Mouse (Mus musculus): ENCODE data around the gene Klf16.

Klf16 gene

DNA sequence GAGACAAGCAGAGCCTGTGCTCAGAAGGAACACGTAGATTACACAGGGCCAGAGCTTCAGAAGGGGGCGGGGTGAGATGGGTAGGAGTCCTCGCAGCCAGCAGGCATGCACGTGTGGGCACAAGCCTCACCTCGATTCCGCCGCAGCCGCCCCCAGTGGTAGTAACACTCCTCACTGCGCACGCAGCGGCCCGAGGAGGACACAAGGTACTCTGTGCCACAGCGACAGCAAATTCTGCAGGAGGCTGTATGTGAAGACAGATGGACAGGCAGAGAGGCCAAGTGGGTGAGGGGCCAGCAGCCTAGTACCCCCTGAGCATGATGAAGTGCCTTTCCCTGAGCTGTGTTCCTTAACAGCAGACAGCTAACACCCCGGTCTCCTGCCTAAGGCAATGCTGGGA lies 33.2 kb downstream of the Klf16 start:
- DNase-seq (ENCODE audit: low read depth, low spot score): no peak

DNA sequence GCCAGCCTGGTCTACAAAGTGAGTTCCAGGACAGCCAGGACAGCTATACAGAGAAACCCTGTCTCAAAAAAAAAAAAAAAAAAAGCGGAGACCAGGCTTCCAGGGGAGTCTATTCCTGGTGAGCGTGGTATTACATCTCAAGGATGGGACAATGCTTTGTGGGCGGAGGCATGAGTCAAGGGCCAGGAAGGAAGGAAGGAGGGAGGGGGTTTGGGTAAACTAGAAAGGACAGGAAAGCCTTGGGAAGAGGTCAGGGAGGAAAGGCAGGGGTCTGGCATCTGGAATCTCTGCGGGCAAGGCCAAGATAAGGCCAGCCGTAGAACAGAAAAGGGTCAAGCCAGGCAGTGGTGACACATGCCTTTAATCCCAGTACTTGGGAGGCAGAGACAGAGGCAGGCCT lies 37.6 kb downstream of the Klf16 start:
- DNase-seq (ENCODE audit: low read depth, low spot score): no peak

- DNase-seq (ENCODE audit: low read depth, low spot score): peak; percentile 99
These were observed 38.3 kb downstream of the Klf16 start, which contains the start of gene Atp8b3 for GRCm38 (mm10) chr10:80538710-80539394. Gene Atp8b3 (minus strand): TSS chr10:80539124.

DNA sequence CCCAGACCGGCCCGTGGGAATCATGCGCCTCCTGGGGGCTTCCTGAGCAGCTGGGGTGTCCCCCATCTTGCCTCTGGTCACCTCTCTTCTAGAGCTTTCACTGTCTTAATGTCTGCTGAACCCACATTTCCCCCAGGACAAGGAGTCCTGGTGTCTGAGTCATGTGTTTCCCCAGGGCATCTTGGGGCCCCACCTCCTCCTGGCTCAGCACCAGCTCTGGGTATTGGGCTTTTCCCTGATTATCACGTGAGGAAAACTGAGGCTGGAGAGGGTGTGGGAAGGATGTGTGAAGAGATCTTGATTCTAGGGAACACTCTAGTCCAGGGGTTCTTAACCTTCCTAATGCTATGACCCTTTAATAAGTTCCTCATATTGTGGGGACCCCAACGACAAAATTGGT lies 38.9 kb downstream of the Klf16 start:
- DNase-seq (ENCODE audit: low read depth, low spot score): no peak

DNA sequence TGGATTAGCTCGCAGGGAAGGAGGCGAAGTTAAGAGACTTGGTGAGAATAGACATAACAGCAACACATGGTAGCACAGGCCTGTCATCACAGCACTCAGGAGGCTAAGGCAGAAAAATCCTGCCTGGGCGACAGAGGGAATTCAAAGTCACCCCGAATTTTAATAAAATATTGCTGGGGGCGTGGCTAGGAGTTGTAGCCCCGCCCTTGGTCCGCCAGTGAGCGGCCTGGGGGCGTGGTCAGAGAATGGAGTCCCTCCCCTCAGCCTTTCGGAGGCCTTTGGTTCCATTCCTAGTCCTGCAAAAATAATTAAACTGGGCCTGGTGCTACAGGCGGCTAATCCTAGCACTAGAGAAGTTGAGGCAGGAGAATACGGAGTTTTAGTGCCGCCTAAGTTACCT lies 41.4 kb downstream of the Klf16 start:
- DNase-seq (ENCODE audit: low read depth, low spot score): peak; percentile 76

- peak; percentile 85 for DNase-seq (ENCODE audit: low read depth, low spot score)
These were observed 42.0 kb downstream of the Klf16 start for GRCm38 (mm10) chr10:80535071-80535470.

- peak; percentile 88 for DNase-seq (ENCODE audit: low read depth, low spot score)
These were observed 43.4 kb downstream of the Klf16 start for GRCm38 (mm10) chr10:80533704-80534103.

- no peak for DNase-seq (ENCODE audit: low read depth, low spot score)
These were observed 44.3 kb downstream of the Klf16 start for GRCm38 (mm10) chr10:80532783-80533182.

DNA sequence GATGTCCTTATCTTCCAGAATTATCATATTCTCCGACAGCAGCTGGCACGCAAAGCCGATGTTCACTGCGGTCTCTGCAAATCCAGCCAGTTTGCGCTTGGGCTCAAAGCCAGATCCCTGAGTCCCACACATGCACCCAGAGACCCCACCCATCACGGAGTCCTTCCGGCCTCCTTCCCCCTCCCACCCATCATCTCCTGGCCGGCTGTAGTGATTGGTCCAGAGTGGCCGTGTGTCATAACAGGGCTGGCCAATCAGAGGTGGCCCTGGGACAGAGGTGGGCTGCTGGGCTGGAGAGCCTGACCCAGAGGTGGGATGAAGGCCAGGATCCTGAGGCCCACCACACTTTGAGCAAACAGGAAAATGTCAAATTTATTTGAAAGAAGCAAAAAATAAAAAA lies 50.9 kb downstream of the Klf16 start:
- peak; percentile 80 for DNase-seq (ENCODE audit: low read depth, low spot score)

GRCm38 (mm10) chr10:80523299-80523698 lies 53.8 kb downstream of the Klf16 start:
- peak; percentile 69 for DNase-seq (ENCODE audit: low read depth, low spot score)

DNA sequence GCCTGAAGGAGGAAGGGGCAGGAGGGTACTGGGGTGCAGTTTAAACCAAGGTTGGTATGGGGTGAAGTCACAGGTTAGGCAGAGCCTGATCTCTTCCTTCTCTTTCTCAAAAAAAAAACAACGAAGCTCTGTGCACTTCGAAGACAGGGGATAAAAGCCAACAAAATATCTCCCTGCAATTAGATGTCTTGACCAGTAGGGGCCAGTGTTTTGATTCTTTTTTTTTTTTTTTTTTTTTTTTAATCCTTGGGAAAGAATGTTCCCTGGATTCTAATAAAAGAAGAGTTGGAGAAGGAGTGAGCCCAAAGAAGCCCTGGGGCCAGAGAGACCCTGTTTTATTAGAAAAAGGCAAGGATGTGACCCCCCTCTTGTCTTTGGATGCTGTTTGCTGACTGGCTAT lies 57.8 kb downstream of the Klf16 start:
- no peak for DNase-seq (ENCODE audit: low read depth, low spot score)
